Mouse (Mus musculus): Measurements from ENCODE around the gene Olfr1337. TPM values are rescaled to one million over a fixed set of nuclear protein-coding genes. Genes with fewer than 3 reads are reported as not detected.
"Not testable (repeated sequence)": the region's sequence is repeated elsewhere in the genome, so short reads cannot be mapped to it uniquely, and the experiment has no call there.

Gene Olfr1337
- polyA plus RNA-seq (2012; ENCODE audit: insufficient read depth, insufficient read length, low replicate concordance, missing spikeins) = not detected in 2 replicates

- TF ChIP-seq POLR2A (IDR thresholded peaks at IDR 0.05; ENCODE audit: insufficient read depth, low read depth, low read length) = no peak
- TF ChIP-seq CTCF (IDR thresholded peaks at IDR 0.05; ENCODE audit: insufficient read depth, low read depth, low read length) = no peak
- Histone ChIP-seq H3K4me3 (ENCODE audit: insufficient read depth, low read depth, low read length) (no peak within 1 kb of the TSS), H3K27ac (ENCODE audit: insufficient read depth, low read depth, low read length) (no peak within 1 kb of the TSS), H3K4me1 (ENCODE audit: control insufficient read depth, insufficient read depth, low read length) (no peaks in the 10 kb centered on the region)
- WGBS = 82% methylated on average over 2 of the region's 2 CpGs
Measured at GRCm38 (mm10) chr4:118782486-118782885, at the start of gene Olfr1337. Gene Olfr1337 (minus strand): TSS chr4:118782586.

- Histone ChIP-seq H3K27ac (ENCODE audit: insufficient read depth, low read depth, low read length) (no peak overlapping the region), H3K4me3 (ENCODE audit: insufficient read depth, low read depth, low read length) (no peak overlapping the region), H3K4me1 (ENCODE audit: control insufficient read depth, insufficient read depth, low read length) (no peaks in the 10 kb centered on the region)
- TF ChIP-seq POLR2A (IDR thresholded peaks at IDR 0.05; ENCODE audit: insufficient read depth, low read depth, low read length) (no peak), CTCF (IDR thresholded peaks at IDR 0.05; ENCODE audit: insufficient read depth, low read depth, low read length) (no peak)
- WGBS = 69% methylated on average over 1 of the region's 1 CpGs
Measured at GRCm38 (mm10) chr4:118818921-118819320, 36.5 kb upstream of the Olfr1337 start.

- no peak within 1 kb of the TSS for H3K4me3 ChIP-seq (ENCODE audit: insufficient read depth, low read depth, low read length)
- TF ChIP-seq CTCF (IDR thresholded peaks at IDR 0.05; ENCODE audit: insufficient read depth, low read depth, low read length) = no peak
- TF ChIP-seq POLR2A (IDR thresholded peaks at IDR 0.05; ENCODE audit: insufficient read depth, low read depth, low read length) = no peak
- no peaks in the 10 kb centered on the region for H3K4me1 ChIP-seq (ENCODE audit: control insufficient read depth, insufficient read depth, low read length)
- 94% methylated on average over 4 of the region's 4 CpGs for WGBS
- H3K27ac ChIP-seq (ENCODE audit: insufficient read depth, low read depth, low read length) = no peak within 1 kb of the TSS
Measured at GRCm38 (mm10) chr4:118809844-118810243, 27.5 kb upstream of the Olfr1337 start, which contains the start of gene Olfr1335. Gene Olfr1335 (minus strand): TSS chr4:118809944.

- not testable (repeated sequence) for H3K4me3 ChIP-seq (ENCODE audit: insufficient read depth, low read depth, low read length)
Measured at GRCm38 (mm10) chr4:118792796-118793195, 10.4 kb upstream of the Olfr1337 start.

GRCm38 (mm10) chr4:118758637-118759036 lies 23.7 kb downstream of the Olfr1337 start, which contains the start of gene Olfr1338:
Gene Olfr1338 (minus strand): TSS chr4:118758737.
- Histone ChIP-seq H3K4me3 (ENCODE audit: insufficient read depth, low read depth, low read length) (no peak within 1 kb of the TSS), H3K4me1 (ENCODE audit: control insufficient read depth, insufficient read depth, low read length) (no peaks in the 10 kb centered on the region), H3K27ac (ENCODE audit: insufficient read depth, low read depth, low read length) (no peak within 1 kb of the TSS)
- 74% methylated on average over 1 of the region's 1 CpGs for WGBS
- TF ChIP-seq POLR2A (IDR thresholded peaks at IDR 0.05; ENCODE audit: insufficient read depth, low read depth, low read length) (no peak), CTCF (IDR thresholded peaks at IDR 0.05; ENCODE audit: insufficient read depth, low read depth, low read length) (no peak)

More at GRCm38 (mm10) chr4:118792796-118793195, 10.4 kb upstream of the Olfr1337 start:
- H3K4me1 ChIP-seq (ENCODE audit: control insufficient read depth, insufficient read depth, low read length); H3K27ac ChIP-seq (ENCODE audit: insufficient read depth, low read depth, low read length): not testable (repeated sequence)

GRCm38 (mm10) chr4:118741881-118742280 lies 40.5 kb downstream of the Olfr1337 start:
- Histone ChIP-seq H3K27ac (ENCODE audit: insufficient read depth, low read depth, low read length) (no peak overlapping the region), H3K4me3 (ENCODE audit: insufficient read depth, low read depth, low read length) (no peak overlapping the region), H3K4me1 (ENCODE audit: control insufficient read depth, insufficient read depth, low read length) (no peaks in the 10 kb centered on the region)
- no peak for TF ChIP-seq CTCF (IDR thresholded peaks at IDR 0.05; ENCODE audit: insufficient read depth, low read depth, low read length)
- TF ChIP-seq POLR2A (IDR thresholded peaks at IDR 0.05; ENCODE audit: insufficient read depth, low read depth, low read length) = no peak
- WGBS = 10% methylated on average over 16 of the region's 16 CpGs

- Histone ChIP-seq H3K4me3 (ENCODE audit: insufficient read depth, low read depth, low read length) (no peak overlapping the region), H3K4me1 (ENCODE audit: control insufficient read depth, insufficient read depth, low read length) (no peaks in the 10 kb centered on the region), H3K27ac (ENCODE audit: insufficient read depth, low read depth, low read length) (no peak overlapping the region)
- TF ChIP-seq POLR2A (IDR thresholded peaks at IDR 0.05; ENCODE audit: insufficient read depth, low read depth, low read length) = no peak
- no peak for TF ChIP-seq CTCF (IDR thresholded peaks at IDR 0.05; ENCODE audit: insufficient read depth, low read depth, low read length)
- WGBS = 14% methylated on average over 11 of the region's 11 CpGs
Measured at GRCm38 (mm10) chr4:118740988-118741698, 41.2 kb downstream of the Olfr1337 start.

- H3K4me3 ChIP-seq (ENCODE audit: insufficient read depth, low read depth, low read length) = no peak overlapping the region
- H3K27ac ChIP-seq (ENCODE audit: insufficient read depth, low read depth, low read length) = no peak overlapping the region
- no peak for TF ChIP-seq CTCF (IDR thresholded peaks at IDR 0.05; ENCODE audit: insufficient read depth, low read depth, low read length)
- no peak for TF ChIP-seq POLR2A (IDR thresholded peaks at IDR 0.05; ENCODE audit: insufficient read depth, low read depth, low read length)
- WGBS = 60% methylated on average over 3 of the region's 3 CpGs
- H3K4me1 ChIP-seq (ENCODE audit: control insufficient read depth, insufficient read depth, low read length) = no peaks in the 10 kb centered on the region
Measured at GRCm38 (mm10) chr4:118739574-118739973, 42.8 kb downstream of the Olfr1337 start.

GRCm38 (mm10) chr4:118731875-118732274 lies 50.5 kb downstream of the Olfr1337 start, which contains the start of gene Olfr1339:
Gene Olfr1339 (plus strand): TSS chr4:118732175.
- Histone ChIP-seq H3K27ac (ENCODE audit: insufficient read depth, low read depth, low read length) (no peak within 1 kb of the TSS), H3K4me3 (ENCODE audit: insufficient read depth, low read depth, low read length) (no peak within 1 kb of the TSS), H3K4me1 (ENCODE audit: control insufficient read depth, insufficient read depth, low read length) (no peaks in the 10 kb centered on the region)
- TF ChIP-seq POLR2A (IDR thresholded peaks at IDR 0.05; ENCODE audit: insufficient read depth, low read depth, low read length) (no peak), CTCF (IDR thresholded peaks at IDR 0.05; ENCODE audit: insufficient read depth, low read depth, low read length) (no peak)
- 95% methylated on average over 1 of the region's 1 CpGs for WGBS

Other genes starting within 250 kb of the Olfr1337 start
- not detected in 2 replicates for gene Tmem125, start 238.5 kb downstream of the Olfr1337 start, polyA plus RNA-seq (2012; ENCODE audit: insufficient read depth, insufficient read length, low replicate concordance, missing spikeins)
- not detected in 2 replicates for gene Cfap57, start 161.8 kb downstream of the Olfr1337 start, polyA plus RNA-seq (2012; ENCODE audit: insufficient read depth, insufficient read length, low replicate concordance, missing spikeins)
- gene Ebna1bp2, start 161.8 kb downstream of the Olfr1337 start, polyA plus RNA-seq (2012; ENCODE audit: insufficient read depth, insufficient read length, low replicate concordance, missing spikeins) = not detected in 2 replicates
- gene Olfr62, start 123.6 kb downstream of the Olfr1337 start, polyA plus RNA-seq (2012; ENCODE audit: insufficient read depth, insufficient read length, low replicate concordance, missing spikeins) = not detected in 2 replicates
- gene Olfr1342, start 89.8 kb downstream of the Olfr1337 start, polyA plus RNA-seq (2012; ENCODE audit: insufficient read depth, insufficient read length, low replicate concordance, missing spikeins) = not detected in 2 replicates
- not detected in 2 replicates for gene Olfr1341, start 79.1 kb downstream of the Olfr1337 start, polyA plus RNA-seq (2012; ENCODE audit: insufficient read depth, insufficient read length, low replicate concordance, missing spikeins)
- gene Olfr1340, start 62.4 kb downstream of the Olfr1337 start, polyA plus RNA-seq (2012; ENCODE audit: insufficient read depth, insufficient read length, low replicate concordance, missing spikeins) = not detected in 2 replicates
- not detected in 2 replicates for gene Olfr1339, start 50.4 kb downstream of the Olfr1337 start, polyA plus RNA-seq (2012; ENCODE audit: insufficient read depth, insufficient read length, low replicate concordance, missing spikeins)
- gene Olfr1338, start 23.8 kb downstream of the Olfr1337 start, polyA plus RNA-seq (2012; ENCODE audit: insufficient read depth, insufficient read length, low replicate concordance, missing spikeins) = not detected in 2 replicates
- gene Olfr1335, start 27.4 kb upstream of the Olfr1337 start, polyA plus RNA-seq (2012; ENCODE audit: insufficient read depth, insufficient read length, low replicate concordance, missing spikeins) = not detected in 2 replicates
- gene Olfr1333, start 53.7 kb upstream of the Olfr1337 start, polyA plus RNA-seq (2012; ENCODE audit: insufficient read depth, insufficient read length, low replicate concordance, missing spikeins) = not detected in 2 replicates
- not detected in 2 replicates for gene Olfr1331, start 82.1 kb upstream of the Olfr1337 start, polyA plus RNA-seq (2012; ENCODE audit: insufficient read depth, insufficient read length, low replicate concordance, missing spikeins)
- gene Olfr1330, start 106.0 kb upstream of the Olfr1337 start, polyA plus RNA-seq (2012; ENCODE audit: insufficient read depth, insufficient read length, low replicate concordance, missing spikeins) = not detected in 2 replicates
- not detected in 2 replicates for gene Olfr1329, start 134.9 kb upstream of the Olfr1337 start, polyA plus RNA-seq (2012; ENCODE audit: insufficient read depth, insufficient read length, low replicate concordance, missing spikeins)
- not detected in 2 replicates for gene Olfr1328, start 156.0 kb upstream of the Olfr1337 start, polyA plus RNA-seq (2012; ENCODE audit: insufficient read depth, insufficient read length, low replicate concordance, missing spikeins)
- not detected in 2 replicates for gene Lao1, start 179.0 kb upstream of the Olfr1337 start, polyA plus RNA-seq (2012; ENCODE audit: insufficient read depth, insufficient read length, low replicate concordance, missing spikeins)